Mouse (Mus musculus) thymus, postnatal 0 days (tissue): ENCODE results near the gene Srsx. TPM values are rescaled to one million over a fixed set of nuclear protein-coding genes. Genes with fewer than 3 reads are reported as not detected.
"Not testable (repeated sequence)": the region's sequence is repeated elsewhere in the genome, so short reads cannot be mapped to it uniquely, and the experiment has no call there.

Experiments
- DNase-seq: peaks from one replicate; pipeline ENCODE4 v3.0.0-alpha.2; 2015; ENCODE audit warnings: low spot score
- polyA plus RNA-seq: library from polyadenylated mRNA; unstranded; fragments of >200 nt; fragmentation: Nextera tagmentation; extraction: Ambion mirVana; gene quantifications from 2 replicates; pipeline ENCODE4 v1.2.1, GENCODE M21; 2015

Srsx gene
- not detected in 2 replicates for polyA plus RNA-seq

DNA sequence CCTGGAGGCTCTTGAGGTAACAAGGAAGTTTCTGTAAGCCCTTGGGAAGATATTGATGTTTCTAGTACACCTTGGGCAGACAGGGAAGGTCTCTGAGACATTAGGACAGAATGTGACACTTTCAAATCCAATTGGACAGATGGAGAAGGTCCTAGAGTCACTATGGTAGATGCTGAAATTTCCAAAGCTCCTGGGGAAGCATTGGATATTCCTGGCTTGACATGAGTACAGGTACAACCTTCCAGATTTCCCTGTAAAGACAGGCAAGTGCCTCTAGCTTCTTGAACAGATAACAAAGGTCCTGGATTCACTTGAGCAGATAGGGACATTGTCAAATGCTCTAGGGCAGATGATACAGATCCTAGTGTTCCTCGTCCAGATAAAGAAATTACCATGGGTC, at the start of gene Srsx:
Gene Srsx (minus strand): TSS at position 101 of the 400 bp plus-strand sequence.
- DNase-seq = not testable (repeated sequence)

DNA sequence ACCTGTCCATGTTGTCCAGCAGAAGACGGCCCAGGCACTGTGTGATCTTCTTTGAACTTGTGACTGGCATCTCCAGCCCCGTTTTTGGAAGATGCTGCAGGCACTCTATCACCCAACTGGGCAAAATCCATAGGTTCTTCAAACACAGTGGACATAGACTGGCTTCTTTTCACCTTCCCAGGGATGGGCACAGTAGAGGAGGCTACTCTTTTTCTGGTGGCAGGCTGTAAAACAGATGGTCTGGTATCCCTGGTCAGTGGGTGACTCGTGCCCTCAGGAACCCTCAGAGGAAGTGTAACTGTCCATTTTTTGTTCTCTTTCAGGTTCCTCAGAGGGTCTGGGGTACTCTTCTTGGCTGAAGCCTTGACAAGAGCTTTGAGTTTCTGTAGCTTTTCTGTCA, 24.5 kb upstream of the Srsx start, which contains the start of gene Gm17577:
Gene Gm17577 (minus strand): TSS at position 101 of the 400 bp plus-strand sequence.
- DNase-seq = not testable (repeated sequence)

Other genes starting within 250 kb of the Srsx start
- not detected in 2 replicates for gene Gm17521, start 192.8 kb downstream of the Srsx start, polyA plus RNA-seq
- 5.7 and 6.2 TPM in 2 replicates for gene Cldn34c1, start 119.0 kb downstream of the Srsx start, polyA plus RNA-seq
- not detected in 2 replicates for gene Gm17577, start 24.4 kb upstream of the Srsx start, polyA plus RNA-seq